Mouse (Mus musculus) left cerebral cortex, postnatal 10 days (tissue): ENCODE data around the gene Gsc2. TPM values are rescaled to one million over a fixed set of nuclear protein-coding genes. Genes with fewer than 3 reads are reported as not detected.
"Not testable (repeated sequence)": the region's sequence is repeated elsewhere in the genome, so short reads cannot be mapped to it uniquely, and the experiment has no call there.

ENCODE experiments used
- DNase-seq, 2 experiments: peaks; one replicate each; pipeline ENCODE4 v3.0.0; 2021 to 2022; ENCODE audit warnings: low spot score in 2 of 2, mixed read lengths in 1 of 2; ENCODE audit errors: extremely low spot score in 1 of 2
- intact Hi-C: fragments of 180-260 bp; cut with DNase I; formaldehyde crosslinking; loops from one replicate; pipeline ENCODE4 v1.15.1; 2025
- total RNA-seq, 2 experiments: library from RNA; stranded (reverse); gene quantifications; 2 replicates each; pipeline ENCODE4 v1.2.3; 2021

Gene Gsc2
- total RNA-seq = not detected

DNA sequence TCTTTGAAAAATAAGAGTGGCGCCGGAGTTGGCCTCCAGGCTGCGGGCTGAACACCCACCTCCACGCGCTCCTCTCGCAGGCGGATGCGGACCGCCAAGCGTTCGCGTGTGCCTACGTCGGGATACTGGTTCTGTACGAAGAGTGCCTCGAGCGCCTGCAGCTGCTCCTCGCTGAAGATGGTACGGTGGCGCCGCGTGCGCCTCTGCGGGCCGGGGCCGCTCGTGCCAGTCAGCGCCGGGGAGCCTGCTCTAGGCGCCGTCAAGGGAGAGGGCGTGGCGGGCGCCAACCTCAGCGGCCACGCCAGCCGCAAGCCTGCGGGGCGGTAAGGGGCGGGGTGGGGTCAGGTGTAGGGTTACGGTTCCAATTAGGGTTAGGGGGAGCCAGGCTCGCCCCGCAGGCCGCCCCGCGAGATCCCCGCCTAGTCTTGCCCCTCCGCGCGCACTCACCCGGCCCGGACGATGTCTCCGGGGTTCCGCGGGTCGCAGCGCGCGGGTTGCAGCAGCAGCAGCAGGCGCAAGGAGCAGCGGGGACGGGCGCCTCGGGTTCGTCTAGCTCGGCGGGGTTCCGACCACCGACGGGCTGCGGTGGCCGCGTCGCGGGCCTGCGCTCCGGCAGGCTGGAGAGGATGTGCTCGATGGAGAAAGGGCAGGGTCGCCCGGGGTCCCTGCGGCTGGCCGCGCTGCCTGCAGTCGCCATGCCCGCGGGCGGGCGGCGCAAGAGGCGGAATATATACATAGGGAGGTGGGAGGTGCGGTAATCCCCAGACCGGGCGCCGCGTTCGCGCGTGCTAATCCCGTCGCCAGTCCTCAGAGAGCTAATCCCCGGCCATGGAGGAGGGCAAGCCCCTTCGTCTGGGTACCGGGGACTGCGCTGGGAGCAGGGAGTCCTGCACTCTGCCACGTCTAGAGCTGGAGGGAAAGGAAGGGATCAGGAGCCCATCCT lies at the start of gene Gsc2:
TSS of gene Gsc2 (minus strand) at position 753 of the 943 bp plus-strand sequence.
- intact Hi-C loops = no loop called here
- peak in 1 of 2 experiments; percentile 46 for DNase-seq

DNA sequence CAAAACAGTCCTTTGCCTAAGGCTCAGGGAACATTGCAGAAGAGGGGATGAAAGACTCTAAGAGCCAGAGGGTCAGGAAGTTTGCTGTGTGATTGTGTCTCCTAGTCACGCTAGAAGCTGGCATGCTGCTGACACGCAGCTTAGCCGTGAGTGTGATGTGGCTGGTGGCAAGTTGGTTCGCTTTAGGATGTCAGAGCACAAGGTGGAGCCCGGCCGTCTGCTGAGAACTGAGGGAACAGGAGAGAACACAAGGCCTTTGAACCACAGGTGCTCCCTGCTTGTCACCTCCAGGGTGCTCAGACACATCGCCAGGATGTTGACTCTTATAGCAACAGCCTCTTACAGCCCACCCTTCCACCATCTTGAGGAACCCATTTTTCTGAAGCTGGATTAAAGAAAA lies 47.2 kb upstream of the Gsc2 start:
- intact Hi-C loops = no loop called here
- DNase-seq = no peak

DNA sequence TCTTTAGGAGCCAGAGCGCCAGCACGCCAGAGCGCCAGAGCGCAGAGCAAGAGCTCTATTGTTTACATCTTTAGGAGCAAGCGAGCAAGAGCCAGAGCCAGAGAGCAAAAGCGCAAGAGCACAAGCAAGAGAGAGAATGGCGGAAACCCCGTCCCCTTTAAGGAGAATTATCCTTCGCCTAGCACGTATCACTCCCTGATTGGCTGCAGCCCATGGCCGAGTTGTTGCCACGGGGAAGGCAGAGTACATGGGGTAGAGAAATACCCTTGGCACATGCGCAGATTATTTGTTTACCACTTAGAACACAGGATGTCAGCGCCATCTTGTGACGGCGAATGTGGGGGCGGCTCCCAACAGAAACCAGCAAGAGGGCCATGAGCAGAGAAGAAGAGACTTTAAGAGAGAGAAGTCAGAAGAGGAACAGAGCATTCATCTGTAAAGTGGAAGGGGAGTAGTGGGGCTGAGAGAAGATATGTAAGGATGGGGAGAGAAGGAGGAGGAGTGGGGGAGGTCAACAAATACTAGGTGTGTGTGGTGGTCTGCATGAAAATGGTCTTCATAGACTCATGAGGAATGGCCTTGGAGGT lies 41.3 kb upstream of the Gsc2 start:
- DNase-seq, intact Hi-C loops: not testable (repeated sequence)

DNA sequence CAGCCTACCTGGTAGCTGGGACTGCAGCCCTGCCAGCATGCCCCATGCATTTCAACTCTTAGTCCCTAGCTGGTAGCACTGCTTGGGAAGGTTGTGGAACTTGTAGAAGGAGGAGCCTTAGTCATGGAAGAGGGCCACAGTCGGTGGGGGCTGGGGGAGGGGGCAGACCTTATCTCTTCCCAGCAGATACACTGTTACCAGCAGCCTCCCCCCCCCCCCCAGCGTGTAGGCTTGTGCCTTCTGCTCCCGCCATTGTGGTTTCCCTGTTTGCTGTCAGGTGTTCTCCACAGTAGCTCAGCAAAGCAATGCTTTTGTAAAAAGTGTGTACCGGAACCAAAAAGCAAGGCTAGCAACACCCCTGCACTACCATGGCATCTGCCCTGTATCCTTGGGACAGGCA lies 36.8 kb upstream of the Gsc2 start:
- intact Hi-C loops = no loop called here

DNA sequence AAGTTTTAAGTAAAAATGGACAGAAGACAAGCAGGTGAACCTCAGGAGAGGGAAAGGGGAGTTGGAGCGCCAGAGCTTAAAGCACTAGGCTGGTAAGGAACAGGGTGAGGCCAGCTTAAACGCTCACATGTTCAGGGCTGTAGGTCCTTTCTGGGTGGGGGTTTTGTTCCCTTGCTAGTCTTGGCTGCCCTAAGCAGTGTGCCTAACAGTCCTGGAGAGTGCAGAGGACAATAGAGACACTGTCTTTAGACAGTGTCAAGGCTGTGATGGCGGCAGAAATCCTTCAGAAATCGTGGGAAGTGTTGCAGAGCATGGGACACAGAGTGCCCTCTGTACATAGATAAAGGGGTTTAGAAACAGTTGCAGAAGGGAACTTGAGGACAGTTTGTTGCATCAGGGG lies 35.2 kb upstream of the Gsc2 start:
- no peak for DNase-seq
- intact Hi-C loops = no loop called here

More for the DNA sequence above, 36.8 kb upstream of the Gsc2 start:
- no peak for DNase-seq

DNA sequence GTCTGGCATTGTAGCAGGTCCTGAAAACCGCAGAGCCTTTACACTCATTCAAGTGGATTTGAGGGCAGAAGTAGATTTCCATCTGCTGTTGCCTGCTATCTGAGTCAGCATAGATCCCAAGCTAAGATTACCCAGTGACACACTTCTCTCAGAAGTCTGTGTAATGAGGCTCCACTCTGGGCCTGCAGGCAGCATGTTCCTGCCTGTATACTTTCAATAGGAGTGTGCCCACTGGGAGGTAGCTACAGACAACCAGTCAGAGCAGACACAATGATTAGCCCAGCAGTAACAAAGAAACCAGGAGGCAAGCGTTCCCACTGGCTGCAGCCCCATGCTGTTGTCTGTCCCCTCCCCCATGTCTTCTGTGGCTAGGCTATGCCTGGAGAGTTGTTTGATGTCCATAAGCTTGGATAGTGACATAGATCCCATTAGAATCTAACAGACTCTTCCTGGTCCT lies 34.6 kb upstream of the Gsc2 start:
- intact Hi-C loops = no loop called here
- no peak for DNase-seq

DNA sequence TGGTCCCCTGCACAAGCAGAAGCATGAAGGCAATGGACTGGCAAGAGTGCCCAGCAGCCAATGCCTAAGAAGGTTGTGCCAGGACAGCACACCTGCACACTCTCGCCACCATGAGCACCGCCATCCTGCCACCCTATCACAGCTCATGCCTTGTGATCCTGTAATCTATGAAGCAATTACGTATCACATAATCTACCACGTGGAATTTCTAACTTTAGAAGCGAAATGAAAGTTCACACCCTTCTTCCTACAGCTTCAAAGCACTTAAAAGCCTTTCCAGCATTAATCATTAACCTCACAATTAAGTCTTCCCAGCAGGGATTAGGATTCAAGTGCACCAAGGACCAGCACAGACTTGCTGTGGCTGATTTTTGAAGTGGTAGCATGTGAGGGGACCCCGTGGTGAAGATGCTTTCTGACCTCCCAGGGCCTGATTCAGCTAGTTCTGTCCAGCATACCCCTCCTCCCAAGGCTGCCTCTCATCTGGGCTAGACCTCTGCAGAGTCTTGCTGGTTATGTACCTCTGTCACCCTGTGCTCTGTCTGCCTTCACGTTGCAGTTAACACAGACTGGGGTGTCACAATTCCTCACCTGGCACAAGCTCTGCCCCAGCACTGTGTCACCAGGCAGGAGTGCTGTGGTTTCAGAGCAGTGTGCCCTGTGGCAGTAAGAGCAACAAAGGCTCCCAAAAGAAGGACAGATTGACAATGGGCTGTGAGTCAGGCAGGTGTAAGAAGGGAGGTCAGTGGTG lies 30.4 kb upstream of the Gsc2 start:
- DNase-seq = no peak
- intact Hi-C loops = no loop called here

DNA sequence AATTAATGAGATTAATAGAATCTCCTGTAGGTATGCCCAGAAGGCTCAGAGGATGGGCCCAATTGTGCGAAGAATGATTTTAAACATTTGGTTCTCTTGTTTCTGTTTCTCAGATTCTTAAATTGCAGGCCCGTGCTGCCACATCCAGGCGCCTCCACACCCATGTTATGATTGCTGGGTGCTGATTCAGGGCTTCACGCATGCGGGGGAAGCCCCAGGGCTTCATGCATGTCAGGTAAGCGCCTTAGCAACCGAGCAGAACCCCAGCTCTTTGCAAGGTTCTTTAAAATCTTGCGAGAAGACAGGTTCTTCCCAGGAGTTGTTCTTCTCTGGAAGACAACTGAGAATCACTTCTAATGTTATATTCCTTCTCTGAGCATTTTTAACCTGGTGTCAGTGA lies 28.6 kb upstream of the Gsc2 start:
- DNase-seq = no peak
- intact Hi-C loops = no loop called here

DNA sequence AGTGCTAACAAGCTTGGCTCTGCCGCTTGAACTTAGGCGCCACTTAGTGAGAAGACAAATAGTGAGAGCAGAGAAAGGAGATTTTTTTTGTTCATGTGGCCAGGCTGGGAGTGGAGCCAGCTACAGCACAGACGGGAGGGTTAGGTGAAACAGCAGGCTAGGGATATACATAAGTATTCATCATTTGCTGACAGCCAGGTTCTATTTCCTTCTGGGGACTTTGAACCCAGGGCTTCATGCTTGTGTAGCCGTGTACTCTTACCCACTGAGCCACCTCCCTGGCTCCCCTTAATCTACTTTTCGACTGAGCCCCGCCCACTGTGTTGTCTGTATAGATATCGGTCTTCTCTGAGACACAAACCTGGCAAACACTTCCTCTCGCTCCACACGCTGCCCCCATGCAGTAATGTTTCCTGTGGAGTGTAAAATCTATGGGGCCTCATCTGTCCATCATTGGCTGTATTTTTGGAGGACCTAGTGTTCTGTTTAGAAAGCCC lies 24.4 kb upstream of the Gsc2 start:
- no peak for DNase-seq
- intact Hi-C loops = loop anchor here (5.0 kb wide), 1 partner anchor 48 kb away; no protein-coding TSS in a partner anchor

DNA sequence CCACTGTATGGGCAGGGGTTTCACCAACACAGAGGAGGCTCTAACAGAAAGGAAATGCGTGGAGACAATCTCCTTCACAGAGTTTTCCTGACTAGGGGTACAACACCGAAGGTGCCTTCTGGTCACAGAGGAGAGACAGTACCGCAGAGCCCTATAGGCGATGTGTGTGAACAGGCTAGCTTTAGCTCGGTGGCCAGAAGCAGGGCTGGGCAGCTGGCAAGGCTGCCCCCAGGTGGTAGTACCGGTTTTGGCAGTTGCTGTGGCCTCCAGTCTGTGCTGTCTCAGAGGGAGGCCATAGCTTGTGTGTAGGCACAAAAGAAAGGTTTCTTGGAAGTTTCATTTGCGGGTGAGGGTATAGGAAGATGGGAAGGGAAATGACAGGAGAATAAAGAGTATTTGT lies 24.0 kb upstream of the Gsc2 start:
- intact Hi-C loops = loop anchor here (5.0 kb wide), 1 partner anchor 48 kb away; no protein-coding TSS in a partner anchor
- DNase-seq = peak in 1 of 2 experiments; percentile 75

DNA sequence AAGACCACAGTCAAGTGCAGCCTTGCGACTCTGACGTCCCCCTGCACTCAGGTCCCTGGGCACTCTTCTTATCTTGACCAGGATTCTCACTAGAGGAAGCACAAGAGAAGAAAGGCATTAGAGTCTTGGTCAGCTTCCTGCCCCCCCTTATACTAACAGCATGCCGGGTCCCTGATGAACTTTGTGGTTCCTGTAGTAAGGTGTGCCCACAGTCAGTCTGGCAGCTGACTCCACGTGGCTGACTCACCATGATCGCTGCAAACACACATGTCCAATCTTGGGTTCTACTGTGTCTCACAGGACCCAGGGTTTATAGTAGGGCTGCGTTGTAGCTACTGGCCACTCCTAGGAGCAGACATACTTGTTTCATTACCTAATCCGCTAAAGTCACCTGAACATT lies 23.3 kb upstream of the Gsc2 start:
- intact Hi-C loops = loop anchor here (5.0 kb wide), 1 partner anchor 49 kb away; no protein-coding TSS in a partner anchor
- no peak for DNase-seq

DNA sequence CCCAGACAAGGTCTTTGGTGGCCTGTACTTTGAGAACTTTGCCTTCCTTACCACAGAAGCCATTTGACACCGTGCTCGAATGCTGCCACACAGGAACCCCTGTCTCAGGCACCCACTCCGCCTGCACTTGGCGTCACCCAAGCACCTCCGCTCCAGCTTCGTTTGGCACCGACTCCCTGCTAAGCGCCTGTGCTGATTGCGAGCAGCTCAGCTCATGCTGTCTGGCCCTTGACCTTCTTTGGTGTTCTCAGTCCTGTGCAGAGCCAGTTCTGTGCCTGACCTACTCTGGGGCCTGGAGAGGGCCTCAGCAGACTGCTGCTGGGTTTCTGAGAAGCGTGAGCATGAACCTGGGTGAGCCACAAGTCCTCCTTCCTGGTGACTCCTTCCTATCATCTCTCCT lies 21.9 kb upstream of the Gsc2 start:
- DNase-seq = no peak
- intact Hi-C loops = loop anchor here (5.0 kb wide), 1 partner anchor 51 kb away; no protein-coding TSS in a partner anchor

DNA sequence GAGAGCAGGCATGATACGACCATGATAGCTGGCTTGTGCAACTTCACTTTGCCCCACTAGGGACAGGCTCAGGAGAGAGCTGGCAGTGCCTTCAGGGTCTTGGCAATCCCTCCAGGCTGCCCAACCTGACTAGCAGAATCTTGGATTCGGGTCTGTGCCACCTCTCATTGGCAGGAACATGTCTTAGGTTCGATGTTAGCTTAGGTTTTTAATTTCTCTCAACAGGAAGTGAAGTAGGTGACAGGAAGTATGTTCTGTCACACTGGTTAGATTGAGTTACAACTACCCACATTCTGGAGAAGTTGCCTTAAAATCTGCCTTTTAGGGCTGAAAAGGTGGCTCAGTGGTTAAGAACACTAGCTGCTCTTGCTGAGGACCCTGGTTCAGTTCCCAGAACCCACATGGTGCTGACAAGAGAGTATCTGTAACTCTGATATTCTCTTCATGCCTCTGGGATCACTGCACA lies 19.6 kb upstream of the Gsc2 start:
- intact Hi-C loops = no loop called here
- no peak for DNase-seq

DNA sequence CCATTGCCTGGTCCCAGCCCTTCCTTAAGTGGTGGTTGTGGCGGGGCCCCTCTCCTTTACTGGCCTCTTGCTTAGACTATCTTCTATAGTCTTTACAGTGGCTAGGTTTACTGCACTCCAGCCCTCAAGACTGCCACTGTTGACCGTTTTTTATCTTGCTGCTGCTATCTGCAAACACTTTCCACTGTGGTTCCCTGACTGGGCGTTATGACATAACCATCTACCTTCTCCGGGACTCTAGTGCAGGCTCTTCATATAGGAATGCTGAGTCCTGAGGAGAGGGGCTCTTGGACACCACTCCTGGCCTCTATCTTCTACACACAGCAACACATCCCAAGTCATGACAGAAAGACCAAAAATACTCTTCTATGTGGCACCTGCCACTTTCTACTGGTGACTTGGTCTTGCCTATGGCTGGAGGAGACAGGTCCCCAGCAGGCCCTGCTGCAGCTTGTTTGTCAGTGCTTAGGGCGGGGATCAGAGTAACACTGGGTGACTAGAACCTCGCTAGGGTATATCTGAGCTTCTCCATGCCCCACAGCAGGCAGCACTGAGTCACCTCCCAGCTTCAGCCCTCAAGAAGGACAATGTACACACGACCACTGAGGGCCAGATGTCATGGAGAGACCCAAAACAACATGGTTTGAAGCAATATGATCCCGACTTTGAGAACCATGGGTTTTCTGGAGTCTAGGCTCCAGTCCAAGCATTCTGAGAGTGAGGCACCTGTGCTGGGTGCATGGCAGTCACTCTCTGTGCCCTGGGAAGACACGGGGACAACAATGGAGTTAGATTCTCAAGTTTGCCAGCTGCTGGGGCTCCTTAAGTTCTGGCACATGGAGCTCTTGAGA lies 19.0 kb upstream of the Gsc2 start:
- DNase-seq = no peak
- intact Hi-C loops = no loop called here

DNA sequence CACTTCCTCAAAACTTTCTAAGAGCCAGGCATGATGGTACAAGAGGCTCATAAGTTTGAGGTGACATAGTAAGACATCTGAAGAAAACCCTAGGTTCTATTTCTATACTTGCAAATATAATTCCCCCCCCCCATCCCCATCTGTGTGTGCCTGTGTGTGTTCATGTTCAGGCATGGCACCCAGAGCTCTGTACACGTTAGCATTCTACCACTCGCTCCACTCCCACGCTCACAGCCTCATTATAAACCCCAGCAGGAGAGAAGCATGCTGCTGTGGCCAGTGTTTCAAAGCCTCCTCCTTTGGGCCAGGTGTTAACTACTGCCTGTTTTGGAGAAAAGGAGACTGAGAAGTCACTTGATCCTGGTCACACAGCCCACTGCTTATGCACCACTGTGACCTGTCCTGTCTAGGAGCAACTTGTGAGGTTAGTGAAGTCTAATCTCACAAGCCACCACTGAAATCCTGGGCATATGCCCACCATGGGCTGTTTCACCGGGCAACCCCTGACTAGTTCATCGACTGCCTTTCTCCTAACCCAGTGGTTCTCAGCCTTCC lies 17.1 kb upstream of the Gsc2 start:
- intact Hi-C loops = no loop called here
- no peak for DNase-seq

DNA sequence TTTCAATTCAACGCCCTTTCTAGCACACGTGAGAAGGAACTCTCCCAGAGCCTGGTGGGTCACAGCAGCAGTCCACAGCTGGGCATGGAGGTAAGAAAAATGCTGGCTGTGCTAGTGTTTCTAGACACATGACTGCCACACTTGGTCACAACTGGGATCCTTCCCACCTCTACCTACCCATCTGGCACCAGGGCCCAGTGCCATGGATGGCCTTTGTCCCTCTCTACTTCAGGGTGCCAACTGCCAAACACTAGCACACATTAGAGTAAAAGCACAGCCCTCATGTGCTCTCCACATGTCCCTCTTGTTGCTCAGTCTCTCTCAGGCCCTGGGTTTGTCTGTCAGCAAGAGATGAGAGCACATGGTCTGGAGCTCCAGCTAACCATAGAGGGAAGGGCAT lies 14.8 kb upstream of the Gsc2 start:
- DNase-seq = no peak
- intact Hi-C loops = loop anchor here (5.0 to 10.0 kb wide), 2 partner anchors 118 to 285 kb away; partner anchors contain the start of gene Ccdc188

DNA sequence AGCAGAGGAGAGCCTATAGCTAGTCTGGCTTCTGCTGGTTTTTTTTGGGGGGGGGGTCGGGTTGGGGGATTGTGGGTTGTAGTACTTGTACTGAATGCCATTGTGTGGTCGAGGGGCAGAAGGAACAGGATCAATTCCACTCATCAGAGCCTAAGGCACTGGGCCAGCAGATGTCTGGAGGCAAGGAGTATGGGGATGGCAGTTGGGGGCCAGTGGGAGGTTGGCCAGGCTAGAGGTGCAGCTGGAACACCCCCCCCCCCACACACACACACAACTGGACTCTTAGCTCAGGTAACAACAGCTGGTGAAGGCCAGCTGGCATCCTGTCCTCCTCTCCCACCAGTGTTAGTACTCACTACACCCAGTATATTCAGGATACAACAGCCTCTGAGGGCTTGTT lies 14.4 kb upstream of the Gsc2 start:
- intact Hi-C loops = loop anchor here (5.0 to 10.0 kb wide), 2 partner anchors 118 to 286 kb away; partner anchors contain the start of gene Ccdc188
- DNase-seq = no peak
